Mouse (Mus musculus): ENCODE measurements around the gene Nudt22. TPM values are rescaled to one million over a fixed set of nuclear protein-coding genes. Genes with fewer than 3 reads are reported as not detected.

The Nudt22 gene
- polyA plus RNA-seq, 1 experiment from 2014 or later = 24.9 TPM

DNA sequence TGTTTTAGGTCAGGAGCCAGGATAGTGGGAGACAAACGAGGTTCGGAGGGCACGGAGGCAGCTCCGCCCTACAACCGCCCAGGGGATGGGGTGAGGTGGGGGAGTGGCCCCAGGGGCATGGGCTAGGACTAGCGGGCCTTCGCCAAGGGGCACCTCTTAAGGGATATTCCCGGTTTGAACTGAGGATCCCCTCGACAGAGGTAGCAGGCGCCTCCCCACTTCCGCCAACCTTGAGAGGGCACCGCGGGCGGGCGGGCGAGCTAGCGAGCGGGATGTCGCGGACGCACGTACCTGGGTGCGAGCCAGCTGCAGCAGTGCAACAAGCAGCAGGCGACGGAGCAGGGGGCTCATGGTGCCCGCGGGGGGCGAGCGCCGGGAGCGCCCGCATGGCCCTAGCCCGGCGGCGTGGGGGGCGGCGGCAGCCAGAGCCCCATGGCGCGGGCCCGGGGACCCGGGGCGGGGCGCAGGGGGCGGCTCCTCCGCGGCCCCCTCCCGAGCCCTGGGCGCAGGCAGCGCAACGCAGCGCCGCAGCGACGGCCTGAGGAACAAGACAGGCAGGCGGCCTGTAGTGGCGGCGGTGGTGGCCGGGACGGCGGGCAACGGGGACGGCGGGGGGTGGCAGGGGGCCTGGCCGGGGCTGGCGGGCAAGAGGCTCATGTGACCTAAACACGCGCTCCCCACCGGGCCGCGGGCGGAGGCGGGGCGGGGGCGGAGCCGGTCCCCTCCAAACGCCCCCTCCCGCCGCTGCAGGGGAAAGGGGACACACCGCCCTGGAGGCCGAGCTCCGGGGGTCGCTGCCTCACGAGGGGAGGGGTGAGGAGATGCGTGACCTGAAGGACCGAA, 8.6 kb downstream of the Nudt22 start, which contains the start of gene Vegfb:
Vegfb (minus strand) TSS at position 591 of the 843 bp plus-strand sequence.
- H3K9me3 ChIP-seq (ENCODE audit: low read length) = no peaks in the 10 kb centered on the region
- peak within 1 kb of the TSS; percentile 75 for H3K27ac ChIP-seq (ENCODE audit: low read length)
- H3K4me2 ChIP-seq (replicated peaks; ENCODE audit: low read depth, low read length) = peak within 1 kb of the TSS; percentile 98
- peaks cover 4% of the 10 kb centered on the region; the same call in 1 of the 2 replicates for H3K4me1 ChIP-seq (ENCODE audit: insufficient read depth, low read depth, low read length)
- DNase-seq (ENCODE audit: low spot score) = peak; percentile 53
- WGBS = 0% methylated on average over 42 of the region's 85 CpGs
- peak within 1 kb of the TSS; percentile 81 for H3K4me3 ChIP-seq (ENCODE audit: low read depth, low read length)
- TF ChIP-seq CTCF (IDR thresholded peaks at IDR 0.05) = no peak
- no peak for TF ChIP-seq EP300 (IDR thresholded peaks at IDR 0.05)
- no peaks in the 10 kb centered on the region for H3K36me3 ChIP-seq (ENCODE audit: insufficient read depth, low read length)
- peak within 1 kb of the TSS; percentile 70 for H3K9ac ChIP-seq (replicated peaks; ENCODE audit: low read depth)
- H3K27me3 ChIP-seq (replicated peaks; ENCODE audit: insufficient read depth, low read length) = no peaks in the 10 kb centered on the region
- peak; percentile 56 for ATAC-seq

DNA sequence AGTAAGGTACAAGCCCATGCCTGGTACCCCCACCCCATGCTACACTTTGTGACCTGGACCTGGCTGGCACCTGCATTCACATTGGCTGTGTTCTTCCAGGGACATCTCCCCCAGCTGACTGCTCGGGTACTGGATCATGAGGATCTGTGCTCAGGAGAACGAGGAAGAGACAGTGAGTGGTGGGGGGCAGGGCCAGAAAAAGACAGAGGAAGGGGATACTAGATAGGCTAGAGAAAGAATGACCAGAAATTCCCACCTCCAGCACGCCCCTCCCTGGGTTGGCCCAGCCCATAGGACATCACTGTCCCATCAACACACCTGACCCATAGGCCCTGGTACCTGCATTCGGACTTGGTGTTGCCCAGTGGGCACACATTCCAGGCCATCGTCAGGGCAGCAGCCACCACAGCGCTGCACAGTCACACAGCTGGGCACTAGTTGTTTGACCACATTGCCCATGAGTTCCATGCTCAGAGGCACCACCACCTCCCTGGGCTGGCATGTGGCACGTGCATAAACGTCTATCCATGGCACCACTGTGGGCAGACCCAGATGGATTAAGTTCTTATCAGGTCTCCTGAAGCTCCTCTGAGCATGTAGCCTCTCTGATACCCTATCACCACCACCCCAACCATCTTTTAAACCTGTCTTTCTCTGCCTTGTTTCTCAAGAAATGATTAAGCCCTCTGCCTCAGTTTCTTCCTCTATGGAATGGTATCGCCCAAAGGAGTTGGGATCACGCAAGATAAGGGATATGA, 9.8 kb downstream of the Nudt22 start:
- H3K9me3 ChIP-seq (ENCODE audit: low read length) = no peaks in the 10 kb centered on the region
- DNase-seq (ENCODE audit: low spot score) (no peak), ATAC-seq (no peak)
- H3K27ac ChIP-seq (ENCODE audit: low read length) = no peak overlapping the region
- H3K9ac ChIP-seq (replicated peaks; ENCODE audit: low read depth) = no peak overlapping the region
- peaks cover 1% of the 10 kb centered on the region for H3K4me1 ChIP-seq (ENCODE audit: insufficient read depth, low read depth, low read length)
- H3K36me3 ChIP-seq (ENCODE audit: insufficient read depth, low read length) = no peaks in the 10 kb centered on the region
- no peak overlapping the region for H3K4me3 ChIP-seq (ENCODE audit: low read depth, low read length)
- no peak for TF ChIP-seq CTCF (IDR thresholded peaks at IDR 0.05)
- no peak for TF ChIP-seq EP300 (IDR thresholded peaks at IDR 0.05)
- no peaks in the 10 kb centered on the region for H3K27me3 ChIP-seq (replicated peaks; ENCODE audit: insufficient read depth, low read length)
- 77% methylated on average over 10 of the region's 10 CpGs for WGBS
- H3K4me2 ChIP-seq (replicated peaks; ENCODE audit: low read depth, low read length) = peak overlapping the region; percentile 98; the same call in 1 of the 2 replicates

DNA sequence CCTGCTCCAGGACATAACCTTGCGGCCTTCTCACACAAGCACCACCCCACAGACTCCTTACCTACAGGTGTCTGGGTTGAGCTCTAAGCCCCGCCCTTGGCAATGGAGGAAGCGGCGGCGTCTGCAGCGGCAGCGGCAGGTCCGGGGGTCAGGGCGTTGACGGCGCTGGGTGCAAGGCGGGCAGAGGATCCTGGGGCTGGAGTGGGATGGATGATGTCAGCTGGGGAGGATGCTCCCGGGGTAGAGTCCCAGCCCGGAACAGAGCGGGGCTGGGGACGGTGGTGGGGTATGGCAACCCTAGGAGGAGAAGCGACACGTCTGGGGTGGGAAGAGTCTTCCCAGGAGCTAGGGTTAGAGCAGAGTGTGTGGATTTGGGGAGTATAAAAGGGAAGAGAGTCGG, 10.6 kb downstream of the Nudt22 start:
- H3K36me3 ChIP-seq (ENCODE audit: insufficient read depth, low read length) = no peaks in the 10 kb centered on the region
- H3K27ac ChIP-seq (ENCODE audit: low read length) = no peak overlapping the region
- DNase-seq (ENCODE audit: low spot score) (no peak), ATAC-seq (no peak)
- H3K9ac ChIP-seq (replicated peaks; ENCODE audit: low read depth) = no peak overlapping the region
- H3K4me2 ChIP-seq (replicated peaks; ENCODE audit: low read depth, low read length) = no peak overlapping the region
- no peaks in the 10 kb centered on the region for H3K27me3 ChIP-seq (replicated peaks; ENCODE audit: insufficient read depth, low read length)
- TF ChIP-seq CTCF (IDR thresholded peaks at IDR 0.05) (no peak), EP300 (IDR thresholded peaks at IDR 0.05) (no peak)
- no peaks in the 10 kb centered on the region for H3K9me3 ChIP-seq (ENCODE audit: low read length)
- 87% methylated on average over 19 of the region's 19 CpGs for WGBS
- no peak overlapping the region for H3K4me3 ChIP-seq (ENCODE audit: low read depth, low read length)
- peaks cover 5% of the 10 kb centered on the region for H3K4me1 ChIP-seq (ENCODE audit: insufficient read depth, low read depth, low read length)

DNA sequence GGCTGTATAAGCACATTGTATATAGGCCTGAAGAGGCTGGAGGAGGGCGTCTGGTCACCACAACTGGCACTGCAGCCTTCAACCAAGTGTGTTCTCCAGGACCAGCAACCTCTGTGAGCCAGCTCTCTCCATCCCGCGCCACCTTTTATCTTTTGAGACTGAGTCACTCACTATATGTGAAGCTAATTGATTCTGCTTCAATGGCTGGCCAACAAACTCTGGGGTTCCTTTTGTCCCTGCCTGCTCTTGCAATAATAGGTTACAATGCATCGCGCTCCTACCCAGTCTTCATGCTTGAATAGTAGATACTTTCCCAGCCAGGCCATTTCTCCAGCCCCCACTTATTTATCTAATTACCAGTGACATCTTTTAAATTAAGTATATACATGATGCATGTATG, 12.3 kb downstream of the Nudt22 start:
- ATAC-seq (no peak), DNase-seq (ENCODE audit: low spot score) (no peak)

DNA sequence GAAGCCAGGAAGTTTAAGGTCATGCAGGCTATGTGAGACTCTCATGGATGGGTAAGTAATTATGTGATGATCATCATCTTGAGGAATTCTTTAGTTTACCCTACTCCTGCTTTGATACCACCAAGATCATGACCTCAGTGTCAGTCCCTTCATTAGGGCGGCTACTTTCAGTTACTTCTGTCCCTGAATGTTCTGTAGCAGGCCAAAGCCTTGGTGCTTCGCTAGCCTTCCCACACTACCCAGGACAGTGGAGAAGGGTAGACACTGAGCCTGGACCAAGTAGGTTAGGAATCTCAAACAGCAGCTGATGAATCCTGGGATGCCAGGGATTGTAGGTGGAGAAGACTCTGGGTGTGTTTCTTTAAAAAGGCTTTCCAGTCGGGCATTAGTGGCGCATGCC, 14.5 kb downstream of the Nudt22 start:
- H3K4me3 ChIP-seq (ENCODE audit: low read depth, low read length) = no peak overlapping the region
- H3K27me3 ChIP-seq (replicated peaks; ENCODE audit: insufficient read depth, low read length) = no peaks in the 10 kb centered on the region
- H3K9ac ChIP-seq (replicated peaks; ENCODE audit: low read depth) = no peak overlapping the region
- 89% methylated on average over 4 of the region's 4 CpGs for WGBS
- no peaks in the 10 kb centered on the region for H3K9me3 ChIP-seq (ENCODE audit: low read length)
- no peak overlapping the region; the same call in 1 of the 2 replicates for H3K4me2 ChIP-seq (replicated peaks; ENCODE audit: low read depth, low read length)
- H3K36me3 ChIP-seq (ENCODE audit: insufficient read depth, low read length) = no peaks in the 10 kb centered on the region
- TF ChIP-seq CTCF (IDR thresholded peaks at IDR 0.05) = no peak
- TF ChIP-seq EP300 (IDR thresholded peaks at IDR 0.05) = no peak
- ATAC-seq (no peak), DNase-seq (ENCODE audit: low spot score) (no peak)
- 0 out of 2 replicates have a peak overlapping the region, but pooled peaks have one; percentile 90 for H3K27ac ChIP-seq (ENCODE audit: low read length)
- H3K4me1 ChIP-seq (ENCODE audit: insufficient read depth, low read depth, low read length) = peaks cover 8% of the 10 kb centered on the region

More for the DNA sequence above, 12.3 kb downstream of the Nudt22 start:
- H3K27me3 ChIP-seq (replicated peaks; ENCODE audit: insufficient read depth, low read length) = no peaks in the 10 kb centered on the region
- no peak overlapping the region for H3K27ac ChIP-seq (ENCODE audit: low read length)
- TF ChIP-seq EP300 (IDR thresholded peaks at IDR 0.05) = no peak
- TF ChIP-seq CTCF (IDR thresholded peaks at IDR 0.05) = no peak
- H3K4me3 ChIP-seq (ENCODE audit: low read depth, low read length) = no peak overlapping the region
- no peak overlapping the region for H3K4me2 ChIP-seq (replicated peaks; ENCODE audit: low read depth, low read length)
- 92% methylated on average over 5 of the region's 5 CpGs for WGBS
- no peaks in the 10 kb centered on the region for H3K9me3 ChIP-seq (ENCODE audit: low read length)
- H3K36me3 ChIP-seq (ENCODE audit: insufficient read depth, low read length) = no peaks in the 10 kb centered on the region
- peaks cover 5% of the 10 kb centered on the region for H3K4me1 ChIP-seq (ENCODE audit: insufficient read depth, low read depth, low read length)
- no peak overlapping the region for H3K9ac ChIP-seq (replicated peaks; ENCODE audit: low read depth)
